Mouse (Mus musculus) G1E (cell line): ENCODE measurements around the gene Zfp961.

Source experiments
- CTCF ChIP-seq: IDR thresholded peaks from 2 replicates; pipeline ENCODE4 v1.5.1; 2012; ENCODE audit warnings: low read depth, low read length, inconsistent platforms, mixed read lengths
- GATA1 ChIP-seq: IDR thresholded peaks from 2 replicates; pipeline ENCODE4 v1.6.1; 2012; ENCODE audit warnings: borderline replicate concordance, low read length, inconsistent platforms, mixed read lengths
- GATA2 ChIP-seq: IDR thresholded peaks from 2 replicates; pipeline ENCODE4 v1.6.1; 2012; ENCODE audit warnings: low read depth, low read length, inconsistent platforms, borderline replicate concordance
- POLR2AphosphoS5 ChIP-seq: IDR thresholded peaks from 2 replicates; pipeline ENCODE4 v1.6.1; 2012; ENCODE audit warnings: low read depth, low read length, inconsistent platforms; ENCODE audit not compliant: insufficient replicate concordance
- TAL1 ChIP-seq: conservative IDR thresholded peaks from 2 replicates; pipeline ENCODE4 v1.6.1; 2012; ENCODE audit warnings: low read depth, low read length, inconsistent platforms, mixed read lengths

- TF ChIP-seq CTCF (no peak), GATA2 (no peak), TAL1 (no peak), GATA1 (no peak), POLR2AphosphoS5 (no peak)
Measured at GRCm38 (mm10) chr8:72005912-72006311, 55.1 kb downstream of the Zfp961 start.
